Mouse (Mus musculus): ENCODE data around the gene Ptges.

Ptges gene

DNA sequence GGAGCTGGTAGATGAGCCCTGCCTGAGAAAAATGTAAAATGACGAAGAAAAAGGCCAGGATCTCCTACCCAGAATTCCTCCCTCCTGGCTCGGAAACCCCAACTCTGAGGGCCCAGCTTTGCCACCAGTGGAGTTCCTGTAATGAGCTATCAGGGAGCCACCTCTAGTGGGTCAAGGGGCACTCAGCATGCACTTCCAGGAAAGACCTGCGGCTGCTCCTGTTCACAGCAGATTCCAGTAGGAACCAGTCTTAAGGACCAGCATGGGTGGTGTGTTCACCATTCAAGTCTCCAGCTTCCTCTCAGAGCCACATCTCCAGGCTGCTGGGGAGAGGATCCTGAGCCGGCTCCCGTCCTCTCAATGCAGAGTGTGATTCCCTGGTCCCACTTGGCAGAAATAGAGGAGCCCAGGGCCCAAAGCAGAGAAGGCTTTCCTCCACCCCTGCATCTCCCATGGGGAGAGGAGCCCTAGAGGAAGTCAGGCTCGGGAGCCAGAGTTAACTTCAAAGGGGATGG lies 28.0 kb downstream of the Ptges start:
- no peak for DNase-seq (ENCODE audit: low spot score)

DNA sequence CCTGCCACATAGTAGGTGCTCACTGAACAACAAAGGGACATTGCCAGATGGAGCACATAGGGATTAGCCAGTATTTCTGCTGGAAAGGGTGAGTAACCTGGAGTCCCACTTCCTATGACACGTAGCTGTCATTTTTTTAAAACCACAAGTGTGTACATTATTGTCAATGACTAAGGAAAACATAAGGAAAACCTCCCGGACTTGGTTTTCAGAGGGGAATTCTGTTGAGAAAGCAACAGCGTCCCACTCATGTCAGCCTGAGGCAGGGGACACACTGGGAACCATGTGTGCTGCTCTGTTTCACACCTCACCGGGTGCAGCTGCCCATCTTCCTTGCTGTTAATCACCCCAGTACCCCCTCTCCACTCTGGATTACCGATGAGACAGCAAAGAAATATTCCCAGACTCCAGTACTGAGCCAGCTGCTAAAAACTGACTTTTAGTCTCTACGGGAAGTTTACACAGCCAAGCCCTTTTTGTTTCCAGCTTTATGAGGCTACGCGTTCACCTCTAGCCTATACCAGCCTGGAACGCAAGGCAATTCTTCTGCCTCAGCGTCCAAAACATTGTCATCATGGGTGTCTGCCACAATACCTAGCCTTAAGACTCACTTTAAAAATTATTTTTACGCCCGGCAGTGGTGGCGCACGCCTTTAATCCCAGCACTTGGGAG lies 30.1 kb downstream of the Ptges start:
- DNase-seq (ENCODE audit: low spot score): no peak

DNA sequence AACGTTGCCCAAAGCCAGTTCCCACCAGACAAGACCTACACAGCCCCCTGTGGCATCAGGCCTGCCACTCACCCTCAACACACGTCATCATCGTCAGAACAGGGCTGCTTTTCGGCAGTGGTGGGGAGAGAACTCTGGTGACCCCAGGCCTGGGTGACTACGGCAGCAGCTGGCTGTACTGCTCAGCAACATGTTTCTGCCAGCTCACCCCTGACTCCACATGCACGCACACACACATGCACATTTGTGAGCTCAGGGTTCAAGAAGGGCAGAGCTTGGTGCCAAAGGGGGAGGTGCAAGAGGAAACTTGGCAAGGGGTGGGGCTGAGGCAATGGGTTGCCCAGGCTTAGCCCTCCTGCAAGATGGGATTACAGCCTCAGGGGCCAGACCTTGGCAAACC lies 32.4 kb downstream of the Ptges start:
- DNase-seq (ENCODE audit: low spot score): peak; percentile 16

DNA sequence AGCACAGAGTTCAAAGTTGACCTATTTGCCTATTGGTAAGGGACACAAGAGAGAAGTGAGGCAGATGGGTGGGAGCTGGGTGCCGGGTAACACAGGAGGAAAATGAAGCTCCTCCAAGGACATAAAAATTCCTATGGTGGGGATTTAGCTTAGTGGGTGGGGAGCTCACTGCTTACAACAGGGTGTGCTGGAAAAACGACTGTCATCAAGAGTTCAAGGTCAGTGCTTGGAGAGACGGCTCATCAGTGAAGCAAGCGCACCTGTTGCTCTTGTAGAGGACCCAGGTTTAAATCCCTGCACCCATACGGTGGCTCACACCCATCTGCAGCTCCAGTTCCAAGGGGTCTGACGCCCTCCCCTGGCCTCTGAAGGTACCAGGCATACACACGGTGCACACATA lies 35.7 kb downstream of the Ptges start:
- no peak for DNase-seq (ENCODE audit: low spot score)

DNA sequence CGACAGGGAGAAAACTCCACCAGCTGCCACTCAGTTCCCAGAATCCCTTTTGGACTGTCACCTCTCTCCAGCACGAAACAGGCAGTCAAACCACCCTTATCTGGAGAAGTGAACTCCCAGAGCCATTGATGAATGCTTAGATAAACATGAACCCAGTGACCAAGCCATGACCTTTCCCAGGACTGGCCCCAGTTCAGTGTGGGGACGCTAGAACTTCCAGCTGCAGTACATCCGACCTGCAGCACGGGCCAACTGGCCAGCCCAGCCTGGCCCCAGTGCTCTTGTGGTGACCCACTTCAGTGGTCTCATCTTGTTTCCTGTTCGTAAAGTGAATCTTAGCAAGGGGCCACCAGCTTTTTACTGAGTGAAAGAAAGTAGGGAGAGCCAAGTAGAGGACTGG lies 36.3 kb downstream of the Ptges start:
- DNase-seq (ENCODE audit: low spot score): no peak

DNA sequence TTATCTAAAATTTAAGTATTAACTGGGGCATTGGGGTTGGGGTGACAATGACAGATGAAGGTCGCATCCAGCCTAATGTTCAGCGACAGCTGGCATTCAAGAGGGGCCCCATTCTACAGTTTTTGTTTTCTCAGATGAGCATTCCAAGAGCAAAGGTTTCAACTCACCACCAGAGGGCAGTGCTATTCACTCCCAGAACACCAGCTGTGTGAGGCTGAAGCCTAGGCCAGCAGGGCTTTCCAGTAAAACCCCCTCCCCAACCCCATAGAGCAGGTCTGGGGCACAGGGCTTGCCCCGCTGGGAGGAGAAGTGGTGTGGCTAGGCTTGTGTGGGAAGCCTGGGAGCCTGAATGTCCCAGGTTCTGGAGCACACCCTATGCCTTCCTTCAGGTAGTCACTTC lies 38.7 kb downstream of the Ptges start:
- DNase-seq (ENCODE audit: low spot score): peak; percentile 19

DNA sequence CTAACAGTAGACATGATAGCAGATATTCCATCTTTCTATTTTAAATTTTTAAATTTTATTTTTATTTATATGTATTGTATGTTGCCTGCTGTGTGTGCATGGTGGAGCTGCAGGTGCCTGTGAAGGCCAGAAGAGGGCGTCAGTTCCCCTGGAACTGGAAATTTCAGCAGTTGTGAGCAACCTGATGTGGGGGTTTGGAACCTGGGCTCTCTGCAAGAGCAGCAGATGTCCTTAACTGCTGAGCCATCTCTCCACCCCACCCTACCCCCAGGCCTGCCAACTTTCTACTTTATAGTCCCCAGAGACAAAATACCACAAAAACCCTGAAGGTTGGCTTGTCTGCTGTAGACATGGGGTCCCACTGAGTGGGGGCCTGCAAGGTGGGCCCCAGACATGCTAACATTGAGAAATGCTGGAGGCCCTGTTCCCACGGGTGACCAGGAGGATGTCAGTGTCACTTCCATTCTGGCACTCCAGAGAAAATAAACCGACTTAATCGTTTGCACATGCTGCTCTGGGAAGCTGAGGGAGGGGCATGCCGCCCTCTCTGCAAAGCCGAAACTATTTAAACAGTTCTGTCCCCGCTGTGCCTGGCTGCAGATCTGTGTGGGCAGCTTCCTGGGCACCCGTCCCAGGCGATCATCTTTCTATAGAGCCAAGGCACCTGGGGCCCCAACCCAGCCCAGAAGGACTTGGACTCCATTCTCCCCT lies 44.1 kb downstream of the Ptges start:
- no peak for DNase-seq (ENCODE audit: low spot score)

DNA sequence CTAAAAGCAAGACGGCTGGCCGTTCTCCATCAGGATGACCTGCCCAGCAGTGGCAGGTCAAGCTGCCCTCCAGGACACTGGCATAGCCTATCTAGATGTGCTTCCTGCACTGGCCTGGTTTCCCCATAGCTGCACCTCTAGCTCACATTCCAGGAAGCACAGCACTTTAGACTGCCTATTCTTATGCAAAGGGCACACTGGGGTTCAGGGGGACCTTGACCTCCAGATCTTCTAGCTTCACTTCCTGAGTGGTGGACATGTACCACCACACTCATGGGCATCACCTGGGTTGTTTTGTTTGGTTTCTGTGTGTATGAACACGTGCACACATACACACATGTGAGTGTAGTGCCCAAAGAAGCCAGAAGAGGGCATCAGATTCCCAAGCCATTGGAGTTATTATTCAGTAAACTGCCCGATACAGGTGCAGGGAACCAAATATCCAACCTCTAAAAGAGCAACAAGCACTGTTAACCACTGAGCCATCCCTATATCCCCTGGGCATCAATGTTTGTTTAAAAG lies 44.8 kb downstream of the Ptges start:
- DNase-seq (ENCODE audit: low spot score): no peak

DNA sequence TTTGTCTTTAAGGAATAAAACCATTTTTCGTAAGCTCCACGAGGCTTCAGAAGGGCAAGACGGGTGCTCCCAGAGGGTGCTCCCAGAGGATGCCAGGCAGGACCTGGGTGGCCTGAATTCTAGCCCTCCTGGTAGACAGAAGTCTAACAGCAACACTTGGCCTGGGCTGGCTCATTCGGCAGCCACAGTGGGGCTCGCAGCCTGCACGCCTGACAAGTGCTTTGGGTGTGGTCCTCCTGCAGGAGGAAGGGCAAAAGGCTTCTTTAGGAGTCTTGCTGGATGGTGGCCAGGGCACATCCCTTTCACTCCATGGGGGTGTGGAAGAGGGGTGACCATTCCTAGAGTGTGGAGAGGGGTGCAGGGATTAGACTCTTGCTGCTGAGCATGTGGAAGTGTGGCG lies 48.4 kb downstream of the Ptges start:
- DNase-seq (ENCODE audit: low spot score): no peak

DNA sequence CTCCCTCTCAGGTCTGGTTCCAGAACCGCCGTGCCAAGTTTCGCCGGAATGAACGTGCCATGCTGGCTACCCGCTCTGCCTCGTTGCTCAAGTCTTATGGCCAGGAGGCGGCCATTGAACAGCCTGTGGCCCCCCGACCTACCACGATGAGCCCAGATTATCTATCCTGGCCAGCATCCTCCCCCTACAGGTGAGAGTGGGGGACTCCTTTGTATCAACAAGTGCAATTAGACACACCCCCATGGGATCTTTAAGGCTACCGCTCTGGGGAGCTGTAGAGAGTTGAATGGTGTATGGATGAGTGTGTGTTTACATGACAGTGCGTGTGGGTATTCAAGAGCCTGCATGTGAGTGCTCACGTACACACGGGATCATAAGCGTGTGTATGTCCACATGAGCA lies 50.2 kb downstream of the Ptges start:
- no peak for DNase-seq (ENCODE audit: low spot score)

DNA sequence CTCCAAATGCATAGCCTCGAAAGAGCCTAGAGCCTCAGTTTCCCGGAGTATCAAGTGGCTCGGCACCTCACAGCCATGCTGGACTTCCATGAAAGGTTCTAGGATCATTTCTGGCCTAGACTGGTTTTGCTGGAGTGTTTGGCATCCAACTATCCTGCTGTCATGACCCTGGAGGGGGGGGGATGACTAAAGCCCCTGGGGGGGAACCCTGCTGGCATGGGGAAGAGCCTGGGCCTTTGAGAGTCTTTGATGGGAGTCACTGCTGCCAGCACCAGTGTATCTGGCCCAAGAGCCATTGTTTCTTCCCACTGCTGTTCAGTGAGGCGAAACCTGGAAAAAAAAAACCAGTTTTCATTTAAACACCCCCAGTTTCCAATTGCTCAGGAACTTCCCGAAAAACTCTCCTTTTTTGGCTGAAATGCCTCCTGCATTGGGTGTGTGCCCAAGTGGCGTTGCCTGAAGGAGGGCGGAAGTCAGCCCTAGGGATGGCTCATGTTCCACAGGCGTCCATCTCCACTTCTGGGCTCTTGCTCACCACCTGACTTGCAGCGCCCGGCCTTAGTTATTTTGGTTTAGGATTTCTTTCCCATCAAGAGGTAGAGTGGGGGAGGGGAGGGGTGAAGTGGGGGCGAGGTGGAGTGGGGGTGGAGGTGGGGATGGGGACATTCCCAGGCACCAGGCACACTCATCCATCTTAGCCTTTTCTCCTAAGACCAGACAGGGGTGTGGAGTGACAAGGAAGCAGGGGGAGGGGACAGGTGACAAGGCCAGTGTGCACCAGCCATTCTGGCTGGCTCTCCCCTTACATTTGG lies 53.8 kb downstream of the Ptges start:
- no peak for DNase-seq (ENCODE audit: low spot score)

DNA sequence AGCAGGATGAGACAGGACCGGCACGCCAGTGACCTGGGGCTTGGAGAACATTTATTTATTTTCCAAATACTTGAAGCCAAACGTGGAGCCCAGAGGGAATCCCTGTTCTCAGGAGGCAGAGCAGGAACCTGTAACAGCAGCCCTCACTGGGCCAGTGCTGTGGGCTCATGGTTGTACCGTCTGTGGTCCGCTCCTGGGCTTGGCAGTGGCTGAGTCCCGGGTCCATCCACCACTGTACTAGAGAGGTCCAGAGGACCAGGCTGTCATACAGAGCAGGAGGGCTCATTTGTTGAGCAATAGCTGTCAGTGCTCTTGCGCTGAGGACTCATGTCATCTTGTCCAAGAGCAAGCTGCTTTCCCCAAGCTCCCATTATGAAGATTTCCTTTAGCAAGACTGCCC lies 54.6 kb downstream of the Ptges start:
- no peak for DNase-seq (ENCODE audit: low spot score)

DNA sequence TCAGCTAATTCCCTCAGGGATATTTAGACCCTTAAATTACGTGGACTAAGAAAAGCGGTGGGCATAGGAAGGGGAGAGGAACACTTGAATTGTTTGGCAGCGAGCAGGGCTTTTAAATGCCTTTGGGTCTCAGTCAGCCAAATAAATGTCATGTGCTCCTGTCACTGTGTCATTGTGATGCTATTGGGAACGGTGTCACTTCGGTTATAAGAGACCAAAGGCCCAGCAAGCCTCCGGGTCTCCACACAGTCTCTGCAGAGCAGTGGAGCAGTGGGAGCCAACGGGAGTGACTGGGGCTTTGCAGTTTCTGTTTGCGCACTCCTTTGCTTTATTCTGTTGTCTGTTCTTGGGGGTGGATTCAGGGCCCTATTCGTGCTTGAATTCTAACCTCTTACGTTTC lies 55.2 kb downstream of the Ptges start:
- DNase-seq (ENCODE audit: low spot score): no peak

DNA sequence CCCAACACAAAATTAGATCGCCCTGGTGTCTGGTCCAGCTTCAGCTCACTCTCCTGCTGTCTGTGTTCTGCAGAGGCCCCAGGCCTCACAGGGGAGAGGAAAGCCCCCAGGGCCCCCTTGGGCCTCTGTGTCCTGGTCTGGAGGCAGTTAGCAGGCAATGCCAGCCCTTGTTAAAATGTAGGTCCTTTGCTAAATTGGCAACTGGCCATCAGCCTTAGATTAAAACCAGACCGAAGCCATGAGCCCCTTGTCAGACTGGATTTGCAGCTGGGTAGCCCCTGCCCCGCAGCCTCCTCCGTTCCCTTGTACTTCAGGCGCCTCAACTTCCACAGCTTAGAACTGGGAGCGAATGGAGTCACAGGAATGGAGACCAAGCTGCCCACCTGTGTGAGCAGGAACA lies 57.0 kb downstream of the Ptges start:
- DNase-seq (ENCODE audit: low spot score): no peak

DNA sequence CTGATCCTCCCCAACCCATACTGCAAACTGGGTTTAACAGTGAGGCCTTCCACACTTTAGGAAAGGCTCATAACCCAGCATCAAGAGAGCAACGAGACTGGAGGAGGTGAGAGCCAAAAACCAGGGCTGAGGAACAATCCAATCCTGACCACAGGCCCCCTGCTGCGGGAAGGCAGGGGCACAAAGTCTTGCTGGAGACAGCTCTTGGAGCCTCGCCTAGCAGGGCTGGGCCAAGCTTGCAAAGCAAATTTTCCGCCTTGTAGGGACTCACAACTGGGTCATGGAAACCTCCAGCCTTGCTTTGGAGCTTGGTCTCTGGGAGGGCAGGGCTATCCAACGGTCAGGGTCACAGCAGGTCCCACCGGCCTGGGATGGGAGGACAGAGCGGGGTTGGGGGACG lies 58.8 kb downstream of the Ptges start:
- DNase-seq (ENCODE audit: low spot score): no peak

DNA sequence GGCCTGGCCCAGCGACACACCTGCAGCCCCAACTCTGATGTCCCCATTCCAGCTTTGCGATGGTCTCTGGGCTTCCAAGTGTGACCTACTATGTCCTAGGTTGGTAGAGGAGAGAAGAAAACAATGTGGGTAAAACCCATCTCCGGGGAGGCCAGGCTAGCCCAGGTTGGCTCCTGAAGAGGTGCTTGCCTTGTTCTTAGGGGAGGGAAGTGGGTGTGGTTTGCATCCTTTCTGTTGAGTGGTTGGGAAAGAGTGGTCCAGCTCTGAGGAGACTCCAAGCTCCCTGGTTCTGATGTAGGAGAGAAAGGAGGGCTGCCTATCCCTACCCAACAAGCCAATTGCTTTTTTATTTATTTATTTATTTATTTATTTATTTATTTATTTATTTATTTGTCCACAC lies 64.2 kb downstream of the Ptges start:
- DNase-seq (ENCODE audit: low spot score): no peak

DNA sequence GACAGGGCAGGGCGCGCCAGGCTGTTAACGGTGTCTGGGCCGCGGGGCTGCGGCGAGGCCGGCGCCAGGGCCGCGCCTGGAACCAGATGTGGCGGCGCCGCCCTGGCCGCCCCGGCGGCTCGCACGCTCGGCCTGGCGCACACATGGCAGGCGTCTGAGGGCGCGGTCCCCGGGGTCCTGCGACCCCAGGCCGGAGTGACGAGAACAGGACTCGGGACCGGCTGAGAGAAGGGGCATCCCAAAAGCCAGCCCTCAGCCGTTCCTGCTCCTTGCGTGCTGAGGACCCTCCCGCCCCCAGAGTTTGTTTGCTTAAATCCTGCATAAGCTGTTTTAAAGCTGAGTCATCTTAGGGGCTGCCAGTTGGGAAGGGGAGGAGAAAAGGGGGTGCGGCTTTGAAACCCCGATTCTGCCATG lies 64.7 kb downstream of the Ptges start:
- DNase-seq (ENCODE audit: low spot score): no peak

DNA sequence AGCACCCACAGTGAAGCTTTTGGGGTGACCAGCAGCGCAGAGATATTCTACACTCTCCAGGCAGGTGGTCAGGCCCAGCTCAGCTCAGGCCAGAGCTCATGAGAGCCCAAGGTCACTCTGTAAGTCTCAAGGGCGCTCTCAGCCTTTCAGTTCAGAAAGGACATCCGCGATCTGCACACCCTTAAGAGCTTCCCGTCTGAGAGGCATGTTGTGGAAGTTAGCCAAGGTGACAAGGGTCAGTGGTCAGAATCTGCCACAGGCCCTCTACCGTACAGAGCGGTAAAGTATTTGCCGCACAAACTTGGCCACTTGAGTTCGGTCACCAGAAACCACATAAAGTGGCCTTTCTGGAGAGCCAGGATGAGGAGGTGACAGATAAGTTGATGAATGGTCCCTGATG lies 66.1 kb downstream of the Ptges start:
- DNase-seq (ENCODE audit: low spot score): no peak

DNA sequence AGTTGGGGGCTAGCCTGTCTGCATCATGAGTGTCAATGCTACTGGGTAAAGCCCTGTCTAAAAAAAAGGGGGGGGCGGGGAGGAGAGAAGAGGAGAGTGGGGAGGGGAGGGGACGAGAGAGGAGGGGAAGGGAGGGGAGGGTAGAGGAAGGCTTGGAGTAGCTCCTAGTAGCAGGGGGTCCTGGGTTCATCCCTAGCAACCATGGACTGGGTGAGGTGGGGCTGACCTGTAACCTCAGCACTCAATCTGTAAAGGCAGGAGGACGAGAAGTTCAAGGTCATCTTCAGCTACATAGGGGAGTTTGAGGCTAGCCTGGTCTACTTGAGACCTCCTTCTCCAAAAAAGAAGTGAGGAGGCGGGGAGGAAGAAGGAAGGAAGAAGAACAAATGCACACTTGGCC lies 67.6 kb downstream of the Ptges start:
- no peak for DNase-seq (ENCODE audit: low spot score)

DNA sequence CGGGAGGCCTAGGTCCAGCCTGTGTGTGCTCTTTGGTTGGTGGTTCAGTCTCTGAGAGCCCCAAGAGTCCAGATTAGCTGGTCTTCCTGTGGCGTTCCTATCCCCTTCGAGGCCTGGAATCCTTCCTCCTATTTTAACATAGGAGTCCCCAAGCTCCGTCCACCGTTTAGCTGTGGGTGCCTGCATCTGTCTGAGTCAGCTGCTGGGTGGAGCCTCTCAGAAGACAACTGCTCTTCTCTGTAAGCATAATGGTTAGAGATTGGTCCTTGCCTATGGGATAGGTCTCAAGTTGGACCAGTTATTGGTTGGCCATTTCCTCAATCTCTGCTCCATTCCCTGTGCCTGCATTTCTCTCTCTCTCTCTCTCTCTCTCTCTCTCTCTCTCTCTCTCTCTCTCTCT lies 69.9 kb downstream of the Ptges start:
- no peak for DNase-seq (ENCODE audit: low spot score)

DNA sequence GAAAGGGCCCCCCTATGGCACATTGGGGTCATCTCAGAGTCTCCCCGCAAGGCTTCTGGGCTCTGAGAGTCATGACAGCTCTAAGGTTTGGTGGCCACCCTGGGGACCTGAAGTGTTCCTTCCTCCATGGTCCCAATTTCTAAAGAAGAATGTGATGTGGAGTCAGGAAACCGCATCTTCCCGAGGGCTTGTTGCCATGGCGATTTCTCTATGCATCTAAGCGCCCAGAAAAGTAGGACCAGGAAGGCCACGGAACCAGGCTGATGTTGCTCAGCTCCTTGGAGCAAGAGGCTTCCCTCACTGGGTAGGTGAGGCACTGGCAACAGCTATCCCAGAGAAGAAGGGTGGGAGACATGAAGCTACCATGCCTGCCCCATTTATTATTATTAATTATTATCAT lies 72.6 kb downstream of the Ptges start:
- DNase-seq (ENCODE audit: low spot score): no peak

DNA sequence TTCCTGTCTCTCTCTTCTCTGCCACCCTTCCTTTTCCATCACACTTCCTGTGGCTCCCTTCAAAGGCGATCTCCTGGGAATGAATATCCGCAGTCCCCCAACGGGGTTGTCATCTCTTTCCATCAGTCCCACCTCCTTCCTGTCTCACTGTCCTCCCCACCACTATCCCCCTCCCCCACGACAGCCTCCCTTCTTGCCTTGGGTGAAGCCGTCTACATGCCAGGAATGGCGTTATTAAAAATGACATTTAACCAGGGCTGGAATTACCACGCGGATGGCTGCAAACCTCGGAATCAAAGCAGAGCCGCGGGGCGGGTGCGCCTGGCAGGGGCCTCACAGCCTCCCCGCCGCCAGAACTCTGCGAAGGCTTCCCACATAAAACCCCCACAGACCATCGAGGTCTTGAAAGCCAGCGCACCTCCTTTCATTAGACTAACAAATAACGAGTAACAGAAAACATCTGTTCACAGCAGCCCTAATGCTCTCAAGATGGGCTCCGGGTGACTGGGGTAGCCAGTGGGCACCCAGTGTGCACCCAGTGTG lies 76.8 kb downstream of the Ptges start:
- no peak for DNase-seq (ENCODE audit: low spot score)

DNA sequence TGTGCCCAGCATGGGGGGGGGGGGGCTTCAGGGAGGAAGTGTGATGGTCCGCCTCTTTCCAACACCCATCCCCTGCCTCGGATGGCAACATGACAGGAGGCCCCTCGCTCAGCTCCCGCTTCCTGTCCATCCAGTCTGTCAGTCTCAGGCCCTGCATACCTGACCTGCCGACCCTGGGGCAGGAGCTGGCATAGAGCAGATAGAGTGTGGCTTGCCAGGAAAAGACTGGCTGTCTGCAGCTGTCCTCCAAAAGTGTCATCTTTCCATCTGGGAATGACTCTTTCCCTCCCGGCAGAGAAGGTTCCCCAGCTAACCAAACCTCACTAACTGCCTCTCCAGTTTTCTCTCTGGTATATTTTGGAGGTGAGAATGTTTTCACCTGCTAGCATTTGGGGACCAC lies 79.1 kb downstream of the Ptges start:
- DNase-seq (ENCODE audit: low spot score): no peak
